Mouse (Mus musculus) duodenum, adult 2 months (tissue): ENCODE results near the gene Usp51. TPM values are rescaled to one million over a fixed set of nuclear protein-coding genes. Genes with fewer than 3 reads are reported as not detected.

ENCODE experiments used
- polyA plus RNA-seq: library from polyadenylated mRNA; depleted of rRNA; stranded (reverse); fragments of >200 nt; gene quantifications from 2 replicates; pipeline ENCODE4 v1.2.3, GENCODE M21; 2012; ENCODE audit warnings: low replicate concordance; rRNA removed

Gene Usp51
- polyA plus RNA-seq: not detected in 2 replicates

GRCm38 (mm10) chrX:153006387-153006841 lies at the start of gene Usp51:
Usp51 (plus strand) TSS chrX:153006469.

DNA sequence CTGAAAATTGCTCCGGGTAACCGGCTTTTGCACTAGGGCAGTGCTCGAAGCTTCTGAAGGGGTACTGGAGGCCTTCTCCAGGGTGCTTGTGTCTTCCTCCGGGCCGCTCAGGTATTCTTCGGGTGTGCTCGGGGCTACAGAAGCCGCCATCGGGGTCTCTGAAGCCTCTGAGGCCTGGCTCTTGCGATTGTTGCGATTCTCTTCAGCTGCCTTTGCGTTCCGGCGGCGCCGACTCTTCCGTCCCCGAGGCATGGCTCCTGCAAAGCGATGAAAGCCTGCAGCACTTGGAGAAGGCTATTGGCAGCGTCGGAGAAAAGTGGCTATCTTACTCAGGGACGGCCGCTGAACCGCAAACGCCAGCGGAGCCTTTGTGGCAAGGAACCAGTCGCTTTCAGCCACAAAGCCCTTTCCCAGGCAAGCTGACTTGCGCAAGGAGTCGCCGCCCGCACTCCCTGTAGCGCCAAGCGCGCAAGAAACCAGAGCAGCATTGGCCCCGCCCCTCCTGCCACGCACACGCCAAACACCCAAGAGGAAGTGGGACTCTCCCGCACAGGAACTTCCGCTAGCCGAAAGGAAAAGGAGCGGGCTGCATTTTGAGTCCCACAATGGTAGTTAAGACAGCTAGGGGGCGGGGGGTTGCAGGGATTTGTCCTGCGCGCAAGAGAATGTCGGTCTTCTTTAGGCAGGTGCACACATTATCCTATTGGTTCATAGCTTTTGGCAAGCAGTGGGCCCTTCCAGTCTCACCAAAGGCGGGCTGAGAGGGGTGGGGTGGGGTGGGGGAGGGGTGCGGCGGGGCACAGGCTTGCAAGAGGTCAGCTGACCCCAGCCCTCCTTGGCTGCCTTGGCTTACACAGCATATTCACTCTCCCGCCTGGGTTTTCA lies 31.1 kb downstream of the Usp51 start, which contains the start of gene Mageh1:
Mageh1 (minus strand) TSS at position 489 of the 885 bp plus-strand sequence.

Other genes with a start within 250 kb of the Usp51 start
- gene Shroom2, start 237.0 kb upstream of the Usp51 start, polyA plus RNA-seq: 2.1 and 5.3 TPM in 2 replicates
- gene Gpr143, start 224.5 kb upstream of the Usp51 start, polyA plus RNA-seq: not detected in 2 replicates
- gene Mageh1, start 31.1 kb downstream of the Usp51 start, polyA plus RNA-seq: 0.94 and 2.5 TPM in 2 replicates
- gene Foxr2, start 112.3 kb downstream of the Usp51 start, polyA plus RNA-seq: not detected in 2 replicates
- gene Rragb, start 133.5 kb downstream of the Usp51 start, polyA plus RNA-seq: 0.26 and 0.69 TPM in 2 replicates
- 0.05 and 0.08 TPM in 2 replicates for gene Klf8, start 231.0 kb downstream of the Usp51 start, polyA plus RNA-seq